Mouse (Mus musculus) layer of hippocampus, adult 8-10 months (tissue): ENCODE data around the gene Abhd2. TPM values are rescaled to one million over a fixed set of nuclear protein-coding genes. Genes with fewer than 3 reads are reported as not detected.

Source experiments
- DNase-seq, 2 experiments: peaks; one replicate each; pipeline ENCODE4 v3.0.0; 2022; ENCODE audit warnings: low spot score in 2 of 2
- total RNA-seq, 4 experiments: library from RNA; stranded (reverse); gene quantifications; 2 replicates each; pipeline ENCODE4 v1.2.4; 2022

The Abhd2 gene
- total RNA-seq: 10 to 100 TPM; 66.3 to 80.7 (median 73.3) TPM

DNA sequence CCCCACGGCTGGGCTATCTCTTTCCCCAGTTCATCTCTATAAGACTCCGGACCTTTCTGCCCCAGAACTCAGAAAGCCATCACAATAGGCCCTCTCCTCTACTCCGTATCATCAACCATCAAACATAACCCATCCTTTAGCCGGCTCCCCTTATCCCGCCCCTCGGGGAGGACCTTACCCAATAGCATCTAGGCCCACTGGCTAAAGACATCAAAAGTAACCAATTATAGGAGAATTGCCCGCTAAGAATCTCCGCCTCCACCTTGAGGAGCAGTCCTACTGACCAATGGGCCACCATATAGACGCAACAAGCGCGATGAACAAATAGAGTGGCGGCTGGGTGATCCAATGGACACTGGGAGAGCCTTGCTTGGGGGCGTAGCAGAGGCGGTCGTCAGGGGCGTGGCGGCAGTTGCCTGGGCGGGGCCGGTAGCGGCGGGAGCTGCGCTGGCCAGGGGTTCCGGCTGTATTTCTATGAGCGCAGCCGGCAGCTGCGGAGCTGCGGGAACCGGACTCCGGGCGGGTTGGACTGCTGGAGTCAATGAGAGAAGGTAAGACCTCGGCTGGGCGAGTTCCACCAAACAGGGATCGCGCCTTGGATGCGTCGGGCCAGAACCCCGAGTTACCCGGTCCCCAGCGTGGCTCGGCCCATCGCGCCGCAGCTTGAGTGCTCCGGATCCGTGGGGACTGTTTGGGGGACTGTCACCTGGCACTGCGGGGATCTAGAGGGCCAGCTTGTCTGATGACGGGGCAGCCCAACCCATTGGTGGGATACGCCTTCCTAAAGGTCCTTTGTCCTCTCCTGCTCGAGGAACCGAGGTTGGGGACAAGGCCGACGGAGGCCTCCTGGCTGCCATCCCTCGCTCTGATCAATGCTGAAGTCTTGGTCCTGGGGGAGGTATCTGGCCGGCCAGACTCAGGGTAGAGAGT lies at the start of gene Abhd2:
Gene Abhd2 (plus strand): TSS at position 411 of the 930 bp plus-strand sequence.
- peak; percentile 99 to 100 for DNase-seq

DNA sequence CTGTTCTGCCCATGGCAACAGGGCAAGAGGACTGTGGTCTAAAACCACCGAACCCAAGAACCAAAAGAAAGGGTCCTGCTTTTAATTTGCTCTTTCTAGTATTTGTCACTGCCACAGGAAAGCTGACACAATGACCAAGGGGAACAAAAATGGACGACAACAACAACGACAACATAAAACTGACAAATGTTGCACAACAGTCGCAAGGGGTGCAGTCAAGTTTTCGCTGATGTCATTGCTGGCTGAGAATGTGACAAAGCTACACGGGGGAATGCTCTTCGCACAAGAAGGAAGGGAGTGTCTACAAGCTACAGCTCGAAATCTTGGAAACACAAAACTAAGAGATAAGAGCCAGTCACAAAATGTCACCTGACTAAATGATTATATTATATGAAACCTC lies 47.5 kb upstream of the Abhd2 start:
- DNase-seq: no peak

DNA sequence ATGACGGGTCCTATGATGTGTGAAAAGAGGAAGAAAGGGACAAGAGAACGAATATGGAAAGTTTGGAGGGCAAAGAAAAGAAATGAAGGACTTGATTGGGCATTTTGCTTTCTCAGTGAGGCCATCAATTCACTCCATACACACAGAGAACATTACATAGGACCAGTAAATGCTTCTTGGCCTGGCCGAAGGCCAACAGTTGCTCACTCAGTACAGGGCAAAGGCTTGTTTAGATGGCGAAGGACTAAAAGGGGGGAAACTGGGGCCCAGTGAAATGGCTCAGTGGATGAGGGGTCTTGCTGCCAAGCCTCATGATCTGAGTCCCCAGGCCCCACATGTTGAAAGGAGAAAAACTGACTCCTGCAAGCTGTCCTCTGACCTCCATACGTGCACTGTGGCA lies 46.8 kb upstream of the Abhd2 start:
- no peak for DNase-seq

DNA sequence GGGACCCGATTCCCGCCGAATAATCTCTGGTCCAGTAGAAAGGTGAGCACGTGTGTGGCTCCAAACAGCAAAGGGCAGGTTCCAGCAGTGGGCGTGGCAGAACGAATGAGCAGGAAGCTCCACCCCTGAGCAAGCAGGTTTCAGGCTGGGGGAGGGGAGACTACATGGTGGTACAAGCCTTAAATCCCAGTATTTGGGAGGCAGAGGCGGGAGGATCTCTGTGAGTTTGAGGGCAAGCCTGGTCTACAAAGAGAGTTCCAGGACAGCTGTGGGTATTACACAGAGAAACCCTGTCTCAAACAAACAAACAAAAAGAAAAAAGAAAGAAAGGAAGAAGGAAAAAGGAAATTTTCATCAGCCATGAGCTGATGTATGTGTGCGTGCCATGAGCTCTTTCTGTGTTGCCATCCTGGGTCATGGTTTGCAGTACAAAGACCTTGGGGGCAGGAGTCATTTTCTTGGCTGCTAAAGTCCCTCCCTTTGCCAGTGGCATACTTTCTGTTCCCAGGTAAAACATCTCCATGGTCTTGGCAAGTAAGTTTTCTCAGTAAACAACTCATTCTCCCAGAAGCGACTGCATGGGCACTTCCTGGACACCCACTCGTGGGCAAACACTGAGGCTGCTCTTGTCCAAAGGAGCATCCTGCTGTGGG lies 46.0 kb upstream of the Abhd2 start:
- DNase-seq: no peak

DNA sequence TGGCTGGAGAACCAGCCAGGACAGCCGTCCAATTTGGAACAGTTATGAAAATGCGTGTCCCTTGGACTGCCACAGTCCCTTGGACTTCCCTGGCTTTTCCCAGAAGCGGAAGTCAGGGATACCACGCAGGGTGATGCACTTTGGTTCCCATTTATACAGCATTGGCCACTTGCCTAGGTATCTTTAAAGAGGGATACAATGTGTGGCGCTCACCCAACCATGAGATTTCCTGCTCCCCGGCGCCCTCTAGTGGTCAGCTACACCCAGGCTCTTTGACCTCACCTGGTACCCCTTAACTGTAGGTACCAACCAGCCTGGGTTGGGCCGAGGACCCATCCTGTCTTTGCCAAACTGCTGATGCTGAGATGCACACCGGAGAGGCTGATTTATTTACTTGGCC lies 44.5 kb upstream of the Abhd2 start:
- DNase-seq: peak; percentile 68 to 84

DNA sequence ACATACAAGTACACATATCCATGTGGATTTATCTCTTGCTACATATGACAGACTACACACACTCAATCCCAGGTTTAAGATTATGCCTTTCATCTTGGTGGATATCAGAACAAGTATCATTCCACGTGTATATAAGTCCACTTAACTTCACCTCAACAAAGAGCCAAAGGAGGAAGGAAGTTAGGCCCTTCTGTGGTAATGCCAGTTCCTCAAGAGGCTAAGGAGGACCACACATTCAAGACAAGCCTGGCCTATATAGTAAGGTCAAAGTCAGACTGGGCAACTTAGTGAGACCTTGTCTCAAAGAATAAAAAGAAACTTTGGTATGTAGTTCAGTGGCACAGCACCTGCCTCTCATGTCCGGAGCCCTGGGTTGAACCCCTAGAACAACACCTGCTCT lies 41.4 kb upstream of the Abhd2 start:
- DNase-seq: no peak

DNA sequence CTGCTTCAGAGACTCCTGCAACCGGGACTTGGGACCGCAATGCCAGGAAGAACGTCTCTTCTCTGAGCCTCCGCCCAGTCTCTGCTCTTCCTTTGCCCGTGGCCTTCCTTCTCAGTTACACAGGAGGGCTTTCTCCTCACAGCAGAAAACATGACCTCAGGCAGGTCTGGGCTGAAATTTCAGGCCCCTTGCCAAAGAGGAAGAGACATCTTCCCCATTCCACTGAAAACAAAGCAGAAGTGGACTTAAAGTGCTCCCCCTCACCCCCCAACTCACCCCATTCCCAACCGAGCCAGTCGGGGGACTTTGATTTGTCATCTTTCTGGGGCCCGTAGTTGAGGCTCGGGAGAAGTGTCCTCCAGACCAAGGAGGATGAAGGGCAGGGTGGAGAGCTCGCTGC lies 41.0 kb upstream of the Abhd2 start:
- DNase-seq: no peak

DNA sequence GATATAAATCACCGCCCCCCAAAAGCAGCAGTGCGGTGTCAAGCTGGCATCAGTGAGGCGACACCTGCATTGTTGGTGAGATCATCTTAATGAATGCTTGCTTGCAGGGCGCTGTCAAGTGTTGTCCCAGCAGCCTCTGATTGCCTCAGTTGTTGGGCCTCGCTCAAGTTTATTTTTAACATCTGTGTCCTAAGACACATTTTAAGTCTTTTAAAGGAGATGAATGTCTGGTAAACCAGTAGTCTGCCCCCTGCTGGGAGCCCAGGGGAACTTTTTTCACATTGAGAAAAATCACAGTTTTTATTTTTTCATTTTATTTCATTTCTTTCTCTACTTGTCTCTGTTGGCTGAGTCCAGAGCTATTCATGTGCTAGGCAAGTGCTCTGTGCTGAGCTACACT lies 34.3 kb upstream of the Abhd2 start:
- no peak for DNase-seq

DNA sequence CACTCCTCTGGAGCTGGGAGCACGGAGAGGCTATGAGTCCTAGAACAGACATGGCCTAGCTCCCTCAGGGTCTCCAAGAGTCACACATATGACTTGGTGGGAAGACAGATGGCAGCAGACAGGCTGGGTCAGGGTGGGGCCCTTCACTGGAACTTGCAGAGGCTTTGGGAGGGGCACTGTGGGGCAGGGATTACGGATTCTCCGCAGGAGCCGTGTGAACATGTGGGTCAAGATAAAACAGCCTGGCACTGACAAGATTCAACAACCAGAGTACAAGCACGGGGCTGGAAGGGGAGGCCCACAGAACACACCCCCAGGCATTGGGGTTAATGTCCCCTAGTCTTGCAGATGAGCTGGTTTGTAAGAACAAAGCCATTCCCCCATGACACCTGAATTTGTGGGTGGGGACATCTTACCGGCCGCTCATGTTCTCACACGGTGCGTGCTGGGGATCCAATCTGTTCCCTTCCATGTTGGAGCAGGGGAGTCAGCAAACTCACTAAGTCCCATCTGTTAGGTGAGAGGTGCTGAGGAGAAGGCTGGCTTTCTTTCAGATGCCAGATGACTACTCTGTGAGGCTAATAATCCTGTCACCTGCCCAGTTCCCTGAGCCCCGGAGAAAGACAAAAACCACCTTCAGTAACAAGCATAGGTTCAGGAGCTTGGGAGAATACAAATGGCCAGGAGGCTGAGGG lies 30.9 kb upstream of the Abhd2 start:
- DNase-seq: no peak

DNA sequence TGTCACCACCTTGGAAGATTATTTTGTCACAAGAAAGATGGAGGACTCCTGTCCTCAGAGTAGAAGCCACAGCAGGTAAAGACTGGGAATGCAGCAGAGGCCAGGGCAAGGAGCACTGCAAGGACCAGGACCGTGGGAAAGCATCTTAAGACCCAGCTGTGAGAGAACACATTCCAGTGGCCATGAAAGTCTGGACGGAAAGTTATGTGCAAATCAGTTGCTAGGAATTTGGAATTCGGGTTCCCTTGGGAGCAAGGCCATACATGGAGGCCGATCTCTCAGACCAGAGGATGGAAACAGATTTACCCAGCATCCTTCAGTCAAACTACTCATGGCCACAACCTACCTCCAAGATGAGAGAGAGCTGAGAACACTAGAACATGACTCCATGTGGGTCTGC lies 29.8 kb upstream of the Abhd2 start:
- no peak for DNase-seq

DNA sequence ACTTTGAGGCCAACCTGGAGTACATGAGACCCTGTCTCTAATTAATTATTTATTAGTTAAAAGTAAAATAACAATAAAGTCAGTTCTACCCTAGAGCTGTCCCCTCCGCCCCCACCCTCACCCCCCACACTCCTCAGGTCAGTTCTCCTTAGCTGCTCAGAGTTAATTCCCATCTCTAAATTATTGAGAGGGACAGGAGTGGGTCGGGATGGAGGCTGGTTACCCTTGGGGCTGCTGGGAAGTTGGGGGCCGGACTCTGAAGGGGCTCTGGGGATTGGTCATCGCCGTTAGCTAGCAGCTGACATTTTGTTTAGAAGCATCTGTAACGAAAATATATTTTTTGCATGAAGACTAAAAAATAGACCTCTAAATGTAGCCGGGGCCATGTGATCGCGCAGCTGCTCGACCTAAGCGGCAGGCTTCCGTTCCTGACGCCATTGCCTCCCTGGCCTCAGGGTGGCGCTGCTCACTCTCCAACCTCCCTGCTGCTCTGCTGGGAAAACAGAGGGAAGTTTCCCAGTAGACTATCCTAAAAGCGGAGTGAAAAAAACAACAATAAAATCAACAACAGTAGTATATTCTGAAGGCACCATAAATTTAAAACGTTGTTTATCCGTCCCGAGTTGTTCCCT lies 26.8 kb upstream of the Abhd2 start:
- DNase-seq: peak in 1 of 2 experiments; percentile 74

DNA sequence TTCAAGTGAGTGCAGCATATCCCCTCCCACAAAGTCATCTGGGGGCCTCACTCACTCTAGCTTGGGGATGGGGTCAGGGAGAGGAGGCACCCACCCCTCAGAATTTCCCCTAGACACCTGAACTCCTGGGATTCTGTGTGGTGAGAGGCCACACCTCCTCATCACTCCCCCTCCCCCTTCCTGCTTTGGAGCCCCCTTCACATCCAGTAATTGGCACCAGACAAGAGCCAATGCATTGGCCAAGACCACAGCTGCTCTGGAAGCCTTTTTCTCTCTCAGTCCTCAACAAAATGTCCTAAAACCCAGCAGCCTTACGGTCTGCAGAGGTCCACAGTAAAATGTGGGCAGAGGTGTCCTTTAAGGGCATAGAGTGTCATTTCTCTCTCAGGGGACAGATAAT lies 25.6 kb upstream of the Abhd2 start:
- DNase-seq: no peak

DNA sequence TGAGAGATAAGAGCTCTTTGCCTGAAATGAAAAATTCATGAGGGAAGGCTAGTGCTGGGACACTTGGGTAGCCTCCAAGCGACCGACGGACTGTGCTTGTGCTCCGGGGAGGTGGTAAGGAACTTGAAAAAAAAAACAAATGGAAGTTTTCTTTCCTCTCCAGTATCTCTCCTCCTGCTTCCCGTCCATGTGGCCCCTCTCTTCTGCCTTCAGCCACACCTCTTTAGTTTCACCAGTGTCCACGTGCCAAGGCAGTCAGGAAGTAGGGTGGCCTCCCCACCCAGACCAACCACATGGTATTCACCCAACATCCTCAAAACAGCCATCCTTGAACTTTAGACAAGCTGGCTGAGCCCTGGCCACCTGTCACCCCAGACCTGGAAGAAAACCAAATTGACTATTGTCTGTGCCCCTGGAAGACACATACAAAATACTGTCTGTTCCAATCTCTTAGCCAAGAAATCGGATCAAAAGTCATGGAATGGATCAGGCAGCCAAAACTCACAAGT lies 25.1 kb upstream of the Abhd2 start:
- DNase-seq: no peak

DNA sequence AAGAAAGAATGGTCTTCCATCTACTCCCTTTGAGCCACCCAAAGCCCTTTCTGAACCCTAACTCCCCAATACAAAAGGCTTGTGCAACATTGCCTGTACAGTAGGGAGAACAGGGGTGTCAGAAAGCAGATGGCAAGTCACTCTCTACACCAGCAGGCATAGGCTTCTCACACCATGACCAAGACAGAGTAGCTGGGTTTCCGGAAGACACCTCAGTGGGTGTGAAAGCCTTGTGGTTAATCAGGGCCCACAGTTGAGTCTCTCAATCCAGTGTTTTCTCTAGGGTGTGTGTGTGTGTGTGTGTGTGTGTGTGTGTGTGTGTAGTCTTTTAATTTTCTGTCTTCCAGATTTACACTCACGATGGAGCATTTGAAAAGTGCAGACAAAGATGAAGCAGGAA lies 23.4 kb upstream of the Abhd2 start:
- DNase-seq: no peak

DNA sequence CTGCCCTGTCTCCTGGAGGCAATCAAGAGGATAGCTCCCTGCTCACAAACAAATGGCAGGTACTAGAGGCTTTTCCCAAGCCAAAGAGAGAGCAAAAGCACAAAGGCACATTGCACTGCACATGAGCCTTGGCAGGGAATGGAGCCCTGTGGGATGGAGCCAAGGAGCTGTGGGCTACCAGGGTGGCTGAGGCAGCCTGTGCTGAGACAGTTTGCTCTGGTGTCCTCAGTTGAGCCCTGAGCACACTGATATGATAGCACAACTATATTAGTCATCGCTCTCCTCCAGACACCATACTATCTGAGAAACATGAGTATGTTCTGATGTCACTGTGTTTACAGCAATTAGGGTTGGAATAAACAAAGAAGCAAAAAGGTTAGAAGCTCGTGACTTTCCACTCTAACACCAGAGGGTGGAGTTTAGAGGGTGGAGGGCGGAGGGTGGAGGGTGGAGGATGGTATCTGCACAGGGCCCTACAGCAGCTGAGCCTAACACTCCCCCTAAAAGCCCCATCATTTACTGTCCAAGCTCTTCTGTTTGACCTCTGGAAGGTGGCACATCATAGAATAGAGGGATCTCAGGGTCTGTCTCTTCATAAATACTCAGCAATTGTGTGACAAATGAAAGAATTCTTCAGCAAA lies 18.6 kb upstream of the Abhd2 start:
- no peak for DNase-seq

DNA sequence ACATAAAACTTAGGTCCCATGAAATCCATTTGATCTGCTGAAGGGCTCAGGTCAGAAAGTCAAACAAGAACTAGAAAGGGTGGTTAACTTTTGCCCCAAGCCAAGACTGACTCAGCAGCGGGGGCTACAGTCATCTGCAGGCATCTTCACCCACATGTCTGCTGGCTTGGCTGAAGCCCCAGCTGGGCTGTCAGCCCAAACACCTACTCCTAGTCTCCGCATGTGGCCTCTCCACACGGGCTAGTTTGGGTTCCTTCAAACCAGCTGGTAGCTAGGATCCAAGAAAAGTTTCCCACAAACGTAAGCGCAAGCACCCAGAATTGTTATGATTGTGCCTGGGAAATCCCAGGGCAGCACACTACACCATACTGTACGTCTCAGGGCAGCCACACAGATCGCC lies 17.6 kb upstream of the Abhd2 start:
- DNase-seq: peak; percentile 52 to 62

DNA sequence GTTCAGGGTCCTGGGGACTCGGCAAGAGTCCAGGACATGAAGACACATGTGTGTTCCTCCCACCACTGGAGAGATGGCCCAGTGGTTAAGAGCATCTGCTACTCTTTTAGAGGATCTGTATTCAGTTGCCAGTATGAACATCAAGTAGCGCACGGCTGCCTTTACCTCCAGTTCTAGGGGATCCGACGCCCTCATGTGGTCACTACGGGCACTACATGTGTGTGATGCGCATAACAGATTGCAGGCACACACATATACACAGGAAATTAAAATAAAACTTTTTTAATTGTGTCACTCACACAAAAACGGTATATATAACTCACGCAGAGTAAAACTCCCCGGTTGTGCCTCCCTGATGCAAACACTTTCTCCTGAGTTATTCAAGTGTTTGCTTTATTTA lies 17.2 kb upstream of the Abhd2 start:
- no peak for DNase-seq

DNA sequence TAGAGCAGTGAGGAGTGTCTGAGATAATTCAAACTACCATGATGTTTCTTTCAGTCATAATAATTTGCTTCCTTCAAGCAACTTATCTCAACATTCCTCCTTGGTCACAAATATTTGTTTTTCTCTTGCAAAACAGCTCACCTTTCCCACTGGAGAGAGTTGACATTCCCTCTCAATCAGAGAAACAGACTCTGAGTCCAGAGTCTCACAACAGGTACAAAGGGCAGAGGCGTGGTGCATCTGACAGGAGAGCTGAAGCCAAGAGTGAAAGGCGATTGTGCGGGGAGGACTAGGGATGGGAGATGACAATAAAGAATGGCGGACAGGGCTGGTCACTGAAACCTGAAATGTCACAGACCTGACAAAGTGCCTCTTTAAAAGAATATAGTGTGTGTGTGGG lies 16.3 kb upstream of the Abhd2 start:
- no peak for DNase-seq

DNA sequence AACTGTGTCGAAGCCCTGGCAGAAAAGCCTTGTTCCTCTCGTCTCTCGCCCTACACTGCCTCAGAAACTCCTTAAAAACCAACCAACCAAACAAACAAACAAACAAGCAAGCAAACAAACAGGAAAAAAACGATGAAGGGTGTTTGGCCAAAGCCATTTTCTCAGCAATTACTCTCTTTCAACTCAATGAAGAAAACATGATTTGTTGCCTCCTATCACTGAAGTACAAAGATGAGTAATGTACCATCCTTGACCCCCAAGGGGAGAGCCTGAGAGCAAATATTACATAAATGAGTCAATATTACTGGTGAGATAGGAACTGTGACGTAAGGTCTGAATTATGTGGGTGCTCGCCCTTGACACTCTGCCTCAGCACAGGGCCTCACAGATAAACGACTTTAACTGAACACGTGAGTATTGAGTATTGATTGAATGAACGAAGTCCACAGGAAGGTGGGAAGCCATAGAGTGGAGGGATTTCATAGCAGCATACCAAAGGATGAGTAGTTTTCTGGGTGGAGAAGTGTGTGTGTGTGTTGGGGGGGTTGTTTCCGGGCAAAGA lies 13.9 kb upstream of the Abhd2 start:
- no peak for DNase-seq

DNA sequence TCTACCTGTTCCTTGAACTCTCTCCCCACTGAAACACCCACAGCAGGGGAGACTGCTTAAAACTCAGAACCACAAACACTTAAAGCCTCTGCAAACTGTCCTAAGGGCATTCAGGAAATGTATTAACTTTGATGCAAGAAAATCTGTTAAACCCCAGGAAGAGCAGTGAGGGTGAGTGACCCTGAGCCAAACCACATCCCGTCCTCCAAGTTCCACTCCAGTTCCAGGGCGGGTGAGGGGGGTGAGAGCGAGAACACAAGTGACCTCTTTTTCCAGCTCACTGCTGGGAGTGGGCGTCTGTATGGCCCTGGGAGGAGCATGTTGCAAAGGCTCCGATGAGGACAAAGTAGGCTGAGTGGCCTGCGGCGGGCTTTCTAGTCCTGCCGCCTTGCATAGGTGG lies 10.5 kb upstream of the Abhd2 start:
- DNase-seq: no peak

DNA sequence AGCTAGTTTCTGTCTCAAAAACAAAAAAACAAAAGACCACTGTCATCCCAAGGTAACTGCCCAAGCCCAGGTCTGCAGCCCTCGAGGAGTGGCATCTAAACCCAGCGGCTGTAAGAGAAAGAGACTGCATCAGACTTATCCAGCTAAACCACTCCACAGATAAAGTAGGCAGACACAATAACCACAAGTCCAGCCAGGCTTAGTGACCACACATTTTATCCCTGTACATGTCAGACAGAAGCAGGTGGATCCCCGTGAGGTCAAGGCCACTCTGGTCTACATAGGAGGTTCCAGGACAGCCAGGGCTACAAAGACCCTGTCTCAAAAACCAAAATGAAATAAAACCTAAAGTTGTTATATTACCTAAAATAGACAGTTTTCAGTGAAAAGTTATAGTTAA lies 9.2 kb upstream of the Abhd2 start:
- no peak for DNase-seq
